Mouse (Mus musculus) liver, embryonic 12.5 days (tissue): ENCODE data around the gene Lpo. TPM values are rescaled to one million over a fixed set of nuclear protein-coding genes. Genes with fewer than 3 reads are reported as not detected.
A peak's percentile ranks its signal among the peaks of the same experiment; 100 is the strongest.

Experiments used
- ATAC-seq: fragments of 200-750 bp; cut with Nextera tagmentation; 2 replicates; pipeline ENCODE4 v1.8.0; 2017; ENCODE audit warnings: moderate number of reproducible peaks, mild to moderate bottlenecking, moderate library complexity
- H3K27ac ChIP-seq: fragments of 300-500 bp; sonication (generic); 2 replicates; pipeline ENCODE4 v1.5.1; 2016; ENCODE audit warnings: mild to moderate bottlenecking
- H3K27me3 ChIP-seq: fragments of 300-500 bp; sonication (generic); replicated peaks from 2 replicates; pipeline ENCODE4 v1.6.1; 2016; ENCODE audit warnings: mild to moderate bottlenecking, moderate library complexity
- H3K36me3 ChIP-seq: fragments of 300-500 bp; sonication (generic); 2 replicates; pipeline ENCODE4 v1.6.1; 2016; ENCODE audit warnings: mild to moderate bottlenecking, moderate library complexity
- H3K4me1 ChIP-seq: fragments of 300-500 bp; sonication (generic); 2 replicates; pipeline ENCODE4 v1.6.1; 2016
- H3K4me2 ChIP-seq: fragments of 300-500 bp; sonication (generic); 2 replicates; pipeline ENCODE4 v1.6.1; 2016; ENCODE audit warnings: mild to moderate bottlenecking, moderate library complexity
- H3K4me3 ChIP-seq: fragments of 300-500 bp; sonication (generic); 2 replicates; pipeline ENCODE4 v1.5.1; 2016; ENCODE audit warnings: mild to moderate bottlenecking, moderate library complexity
- H3K9ac ChIP-seq: fragments of 300-500 bp; sonication (generic); 2 replicates; pipeline ENCODE4 v1.6.1; 2016; ENCODE audit warnings: mild to moderate bottlenecking, moderate library complexity
- H3K9me3 ChIP-seq: fragments of 300-500 bp; sonication (generic); replicated peaks from 2 replicates; pipeline ENCODE4 v1.6.1; 2016; ENCODE audit warnings: mild to moderate bottlenecking, moderate library complexity
- WGBS: fragments of 180-500 bp; shearing (Covaris S2); methylation state at CpG from one replicate; pipeline ENCODE4 v1.1.7; 2016; ENCODE audit not compliant: insufficient replicate concordance; 5-methylcytosine and 5-hydroxymethylcytosine counted together
- polyA plus RNA-seq: library from polyadenylated mRNA; unstranded; fragments of >200 nt; fragmentation: Nextera tagmentation; extraction: Ambion mirVana; gene quantifications from 2 replicates; pipeline ENCODE4 v1.2.1, GENCODE M21; 2016

Lpo gene
- polyA plus RNA-seq, 1 experiment from 2014 or later: not detected

DNA sequence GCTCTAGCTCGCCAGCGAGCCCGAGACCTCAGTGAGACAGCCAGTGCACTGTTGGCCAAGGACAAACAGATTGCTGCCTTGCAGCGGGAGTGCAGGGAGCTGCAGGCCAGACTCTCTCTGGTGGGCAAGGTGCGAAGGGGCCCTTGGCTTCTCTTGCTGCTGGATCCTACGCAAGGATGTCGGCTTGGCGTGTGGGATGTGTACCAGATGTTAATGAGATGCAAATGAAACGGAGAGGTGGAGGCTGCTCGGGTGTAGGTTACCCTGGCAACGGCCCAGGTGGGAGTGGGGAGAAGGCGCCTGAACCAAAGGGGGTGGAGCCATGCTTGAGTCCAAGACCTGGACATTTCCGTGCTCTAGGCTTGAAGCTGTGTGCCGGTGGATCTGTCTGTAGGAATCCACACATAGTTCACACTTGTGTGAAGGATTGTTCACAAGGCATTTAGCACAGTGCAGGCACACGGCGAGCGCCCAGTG lies 64.5 kb downstream of the Lpo start:
- 28% methylated on average over 17 of the region's 17 CpGs for WGBS
- Histone ChIP-seq H3K4me2 (peak overlapping the region; percentile 69), H3K36me3 (no peaks in the 10 kb centered on the region), H3K9ac (peak overlapping the region; percentile 46; the same call in 1 of the 2 replicates), H3K4me3 (peak overlapping the region; percentile 44), H3K27ac (no peak overlapping the region), H3K9me3 (no peaks in the 10 kb centered on the region), H3K27me3 (peaks cover 79% of the 10 kb centered on the region), H3K4me1 (peaks cover 59% of the 10 kb centered on the region)
- ATAC-seq: no peak

- Histone ChIP-seq H3K4me3 (no peak overlapping the region), H3K4me2 (peak overlapping the region; percentile 69), H3K9ac (no peak overlapping the region), H3K27me3 (peaks cover 78% of the 10 kb centered on the region), H3K4me1 (peaks cover 61% of the 10 kb centered on the region), H3K27ac (no peak overlapping the region), H3K9me3 (no peaks in the 10 kb centered on the region), H3K36me3 (peaks cover 7% of the 10 kb centered on the region)
- no peak for ATAC-seq
- 65% methylated on average over 12 of the region's 12 CpGs for WGBS
Observed at GRCm38 (mm10) chr11:87762702-87763385, 65.2 kb downstream of the Lpo start.

DNA sequence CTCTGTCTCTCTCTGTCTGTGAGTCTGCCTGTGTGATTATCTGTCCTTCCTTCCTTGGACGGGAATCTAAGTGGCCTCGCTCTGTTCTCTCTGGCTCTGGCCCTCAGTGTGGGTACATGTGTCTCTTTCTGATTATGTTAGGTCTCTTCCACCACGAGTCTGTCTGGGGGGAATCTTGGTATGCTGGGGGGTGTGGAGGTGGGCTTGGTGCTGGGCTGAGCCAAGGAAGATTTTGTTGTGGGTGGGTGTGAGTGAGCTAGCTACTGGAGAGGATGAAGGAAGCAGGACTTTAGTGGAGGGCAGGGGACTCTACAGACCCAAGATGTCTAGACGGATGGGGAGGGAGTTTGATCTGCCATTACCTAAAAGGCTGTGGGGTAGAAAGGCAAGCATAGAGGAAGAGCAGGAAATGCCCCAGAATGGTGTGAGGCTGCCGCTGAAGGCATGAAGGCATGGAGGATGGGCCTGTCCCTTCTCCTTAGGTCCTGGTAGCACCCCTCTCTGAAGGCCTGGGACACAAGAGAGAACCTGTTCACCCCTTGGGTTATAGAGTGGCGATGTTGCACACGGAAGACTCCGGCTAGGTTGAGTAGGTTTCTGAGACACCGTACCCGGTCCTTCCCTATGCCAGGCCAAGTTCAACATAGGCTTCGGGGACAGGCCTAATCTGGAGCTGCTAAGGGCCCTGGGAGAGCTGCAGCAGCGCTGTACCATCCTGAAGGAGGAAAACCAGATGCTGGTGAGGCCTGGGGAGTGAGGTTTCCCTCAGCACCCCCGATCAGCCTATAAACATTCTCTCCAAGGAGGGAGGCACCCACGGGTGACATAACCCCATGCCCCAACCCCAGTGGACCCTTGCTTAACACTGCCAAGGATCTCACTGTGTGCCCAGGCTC lies 66.0 kb downstream of the Lpo start:
- Histone ChIP-seq H3K4me2 (no peak overlapping the region), H3K27ac (no peak overlapping the region), H3K27me3 (peaks cover 70% of the 10 kb centered on the region), H3K4me1 (peaks cover 67% of the 10 kb centered on the region), H3K9me3 (no peaks in the 10 kb centered on the region), H3K4me3 (no peak overlapping the region), H3K9ac (no peak overlapping the region), H3K36me3 (peaks cover 14% of the 10 kb centered on the region)
- no peak for ATAC-seq
- WGBS: 57% methylated on average over 14 of the region's 14 CpGs

- Histone ChIP-seq H3K27ac (no peak overlapping the region), H3K9ac (no peak overlapping the region), H3K4me2 (no peak overlapping the region), H3K4me1 (peaks cover 67% of the 10 kb centered on the region), H3K4me3 (no peak overlapping the region), H3K27me3 (peaks cover 62% of the 10 kb centered on the region), H3K9me3 (no peaks in the 10 kb centered on the region), H3K36me3 (peaks cover 22% of the 10 kb centered on the region)
- WGBS: 62% methylated on average over 11 of the region's 11 CpGs
- no peak for ATAC-seq
Observed at GRCm38 (mm10) chr11:87761181-87761721, 66.8 kb downstream of the Lpo start.

- Histone ChIP-seq H3K4me3 (peak within 1 kb of the TSS; percentile 7; the same call in 1 of the 2 replicates), H3K9ac (no peak within 1 kb of the TSS), H3K27ac (peak within 1 kb of the TSS; percentile 64), H3K4me2 (no peak within 1 kb of the TSS), H3K4me1 (peaks cover 67% of the 10 kb centered on the region), H3K36me3 (peaks cover 25% of the 10 kb centered on the region), H3K9me3 (no peaks in the 10 kb centered on the region), H3K27me3 (peaks cover 54% of the 10 kb centered on the region)
- ATAC-seq: 0 out of 2 replicates have a peak, but pooled peaks have one; percentile 8
- WGBS: 8% methylated on average over 23 of the region's 23 CpGs
Observed at GRCm38 (mm10) chr11:87760301-87761081, 67.6 kb downstream of the Lpo start, which contains the start of gene Tspoap1. Gene Tspoap1, plus strand, starts transcription at chr11:87760541.

DNA sequence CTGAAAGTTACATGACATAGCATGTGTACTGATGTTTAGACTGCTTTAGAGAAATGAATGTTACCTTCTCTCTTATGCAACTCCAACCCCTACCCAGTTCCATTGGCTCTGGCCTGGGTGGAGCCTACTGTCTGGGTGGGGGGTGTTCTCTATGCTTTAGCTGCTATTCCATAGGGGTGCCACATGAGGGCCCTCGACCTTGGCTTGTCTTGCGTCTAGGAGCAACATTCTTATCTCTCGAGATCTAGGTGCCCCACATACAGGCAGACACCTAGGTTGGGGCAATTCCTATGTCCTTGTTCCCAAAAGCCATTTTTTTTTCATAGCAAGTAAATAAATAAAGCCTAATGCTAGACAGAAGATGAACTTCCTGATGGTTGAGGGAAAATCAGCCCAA lies 68.5 kb downstream of the Lpo start:
- Histone ChIP-seq H3K4me2 (no peak overlapping the region), H3K36me3 (peaks cover 25% of the 10 kb centered on the region), H3K4me1 (peaks cover 70% of the 10 kb centered on the region), H3K9ac (no peak overlapping the region), H3K27ac (peak overlapping the region; percentile 64), H3K9me3 (no peaks in the 10 kb centered on the region), H3K27me3 (peaks cover 46% of the 10 kb centered on the region), H3K4me3 (no peak overlapping the region)
- WGBS: 0% methylated on average over 3 of the region's 3 CpGs
- ATAC-seq: peak; percentile 25

DNA sequence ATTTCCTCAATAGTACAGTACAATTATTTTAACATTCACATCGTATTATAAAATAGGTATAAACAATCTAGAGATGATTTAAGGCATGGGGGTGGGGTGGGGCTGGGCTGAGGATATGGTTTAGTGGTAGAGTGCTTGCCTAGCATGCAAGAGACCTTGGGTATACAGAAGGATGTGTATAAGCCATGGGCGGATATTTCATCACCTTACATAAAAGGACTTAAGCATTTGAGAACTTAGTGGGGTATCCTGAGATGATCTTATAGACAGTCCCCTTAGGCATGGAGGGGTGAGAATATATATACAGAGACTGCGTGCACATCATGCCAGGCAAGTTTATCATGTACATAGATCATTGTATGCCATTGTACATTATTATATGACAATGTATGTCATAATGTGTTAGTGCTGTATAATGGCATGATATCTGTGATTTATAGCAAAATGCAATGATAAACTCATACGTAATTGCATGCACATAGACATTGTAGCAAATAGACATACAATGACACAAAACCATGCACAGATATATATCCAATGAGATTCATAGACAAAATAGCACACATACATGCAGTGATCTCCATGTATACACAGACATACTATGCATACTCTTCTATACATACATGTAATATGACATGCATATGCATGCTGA lies 69.0 kb downstream of the Lpo start:
- peak; percentile 45 for ATAC-seq
- peaks cover 25% of the 10 kb centered on the region for H3K36me3 ChIP-seq
- H3K9me3 ChIP-seq: no peaks in the 10 kb centered on the region
- peaks cover 40% of the 10 kb centered on the region for H3K27me3 ChIP-seq
- H3K9ac ChIP-seq: no peak overlapping the region
- peak overlapping the region; percentile 82; the same call in 1 of the 2 replicates for H3K4me3 ChIP-seq
- H3K4me2 ChIP-seq: peak overlapping the region; percentile 75; the same call in 1 of the 2 replicates
- WGBS: 19% methylated on average over 4 of the region's 4 CpGs
- peaks cover 70% of the 10 kb centered on the region for H3K4me1 ChIP-seq
- H3K27ac ChIP-seq: peak overlapping the region; percentile 100

DNA sequence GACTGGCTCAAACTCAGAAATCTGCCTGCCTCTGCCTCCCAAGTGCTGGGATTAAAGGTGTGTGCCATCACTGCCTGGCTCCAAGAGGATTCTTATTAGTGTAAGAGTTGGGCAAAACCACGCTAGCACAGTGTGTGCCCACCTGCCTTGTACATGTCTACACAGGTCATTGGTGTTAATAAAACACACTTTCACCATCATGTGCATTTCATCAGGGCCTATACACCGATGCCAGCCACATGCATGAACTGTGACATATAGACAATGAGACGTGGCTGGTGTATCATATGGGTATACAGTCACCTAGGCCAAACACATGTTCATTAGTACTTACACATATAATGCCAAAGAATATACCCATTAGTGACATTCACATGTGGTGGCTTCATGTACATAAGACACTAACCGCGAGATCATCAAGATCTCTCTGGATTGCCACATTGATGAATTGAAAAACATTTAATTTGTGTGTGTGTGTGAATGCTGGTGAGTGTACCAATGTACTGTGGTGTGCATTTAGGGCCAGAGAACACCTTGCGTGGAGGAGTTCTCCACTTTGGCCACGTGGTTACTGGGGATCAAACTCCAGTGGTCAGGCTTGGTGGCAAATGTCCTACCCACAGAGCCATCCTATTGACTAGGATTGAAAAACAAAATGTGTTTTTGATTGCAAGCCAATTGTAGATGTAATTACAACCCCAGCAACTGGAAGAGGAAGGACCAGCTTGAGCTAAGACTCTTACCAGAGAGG lies 69.8 kb downstream of the Lpo start:
- Histone ChIP-seq H3K9ac (peak overlapping the region; percentile 94), H3K27ac (peak overlapping the region; percentile 100), H3K27me3 (peaks cover 33% of the 10 kb centered on the region), H3K9me3 (no peaks in the 10 kb centered on the region), H3K4me1 (peaks cover 70% of the 10 kb centered on the region), H3K4me2 (peak overlapping the region; percentile 75), H3K36me3 (peaks cover 25% of the 10 kb centered on the region), H3K4me3 (peak overlapping the region; percentile 82)
- 18% methylated on average over 7 of the region's 7 CpGs for WGBS
- ATAC-seq: peak; percentile 19

DNA sequence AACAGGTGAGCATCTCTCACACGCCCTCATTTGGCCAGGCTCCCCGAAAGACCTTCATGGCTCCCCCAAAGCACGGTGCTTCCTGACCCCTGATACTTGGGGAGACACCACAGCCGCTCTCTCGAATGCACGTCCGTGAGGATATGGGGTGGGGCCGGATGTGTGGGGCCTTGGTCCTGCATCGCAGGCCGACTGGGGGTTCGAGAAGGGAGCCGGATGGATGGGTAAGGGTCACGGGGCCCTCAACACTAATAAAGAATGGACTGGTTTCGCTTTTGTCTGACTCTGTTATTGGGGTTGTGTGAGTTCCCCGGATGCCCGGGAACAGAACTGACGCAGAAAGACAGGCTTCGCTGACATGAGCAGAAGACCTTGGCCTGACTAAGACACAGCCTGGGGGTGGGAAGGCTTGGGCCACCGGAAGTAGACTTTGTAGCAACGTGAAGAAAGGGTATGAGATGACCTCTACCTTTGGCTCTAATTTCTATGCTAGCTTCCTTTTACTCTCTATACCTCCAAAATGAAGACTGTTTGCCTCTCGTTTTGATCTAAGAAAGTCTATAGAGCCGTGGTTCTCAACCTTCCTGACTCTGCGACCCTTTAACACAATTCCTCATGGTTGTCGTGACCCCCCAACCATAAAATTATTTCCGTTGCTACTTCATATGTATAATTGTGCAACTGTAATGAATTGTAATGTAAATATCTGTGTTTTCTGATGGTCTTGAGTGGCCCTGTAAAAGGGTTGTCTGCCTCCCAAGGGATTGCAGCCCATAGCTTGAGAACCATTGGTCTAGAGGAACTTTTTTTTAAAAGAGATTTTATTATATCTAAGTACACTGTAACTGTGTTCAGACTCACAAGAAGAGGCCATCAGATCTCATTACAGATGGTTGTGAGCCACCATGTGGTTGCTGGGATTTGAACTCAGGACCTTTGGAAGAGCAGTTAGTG lies 70.8 kb downstream of the Lpo start:
- H3K4me1 ChIP-seq: peaks cover 75% of the 10 kb centered on the region
- peak overlapping the region; percentile 82 for H3K4me3 ChIP-seq
- peak overlapping the region; percentile 75 for H3K4me2 ChIP-seq
- no peaks in the 10 kb centered on the region for H3K9me3 ChIP-seq
- ATAC-seq: no peak
- H3K27me3 ChIP-seq: peaks cover 22% of the 10 kb centered on the region
- 19% methylated on average over 25 of the region's 25 CpGs for WGBS
- H3K9ac ChIP-seq: peak overlapping the region; percentile 94
- H3K27ac ChIP-seq: peak overlapping the region; percentile 100
- H3K36me3 ChIP-seq: peaks cover 25% of the 10 kb centered on the region
